Mouse (Mus musculus): ENCODE measurements around the gene Map2. TPM values are rescaled to one million over a fixed set of nuclear protein-coding genes. Genes with fewer than 3 reads are reported as not detected.

Map2 gene
- polyA plus RNA-seq, 1 experiment from 2014 or later: 194 TPM

- 89% methylated on average over 1 of the region's 1 CpGs for WGBS
- no peak overlapping the region for H3K4me2 ChIP-seq
- DNase-seq (ENCODE audit: low spot score, missing footprints): no peak
Measured at GRCm38 (mm10) chr1:66192401-66192800, 17.3 kb downstream of the Map2 start.

GRCm38 (mm10) chr1:66192891-66193290 lies 17.8 kb downstream of the Map2 start:
- no peak for DNase-seq (ENCODE audit: low spot score, missing footprints)
- Histone ChIP-seq H3K27me3 (ENCODE audit: control insufficient read depth, insufficient read depth, low read length) (no peaks in the 10 kb centered on the region), H3K4me1 (ENCODE audit: control insufficient read depth, insufficient read depth, low read length) (no peaks in the 10 kb centered on the region), H3K9me3 (ENCODE audit: control insufficient read depth, low read length) (no peaks in the 10 kb centered on the region), H3K36me3 (ENCODE audit: control insufficient read depth, insufficient read depth, low read length) (no peaks in the 10 kb centered on the region), H3K4me3 (ENCODE audit: low read depth, low read length) (no peak overlapping the region), H3K9ac (ENCODE audit: low read length) (no peak overlapping the region), H3K27ac (ENCODE audit: low read depth, low read length) (no peak overlapping the region), H3K4me2 (no peak overlapping the region)
- ATAC-seq (ENCODE audit: low FRiP score): no peak
- WGBS: 93% methylated on average over 2 of the region's 2 CpGs

More at GRCm38 (mm10) chr1:66192401-66192800, 17.3 kb downstream of the Map2 start:
- 0 out of 2 replicates have a peak, but pooled peaks cover 2% of the 10 kb centered on the region for H3K4me1 ChIP-seq (ENCODE audit: control insufficient read depth, insufficient read depth, low read length)
- no peaks in the 10 kb centered on the region for H3K9me3 ChIP-seq (ENCODE audit: control insufficient read depth, low read length)
- H3K4me3 ChIP-seq (ENCODE audit: low read depth, low read length): no peak overlapping the region
- no peaks in the 10 kb centered on the region for H3K27me3 ChIP-seq (ENCODE audit: control insufficient read depth, insufficient read depth, low read length)
- no peaks in the 10 kb centered on the region for H3K36me3 ChIP-seq (ENCODE audit: control insufficient read depth, insufficient read depth, low read length)
- no peak overlapping the region for H3K9ac ChIP-seq (ENCODE audit: low read length)
- no peak for ATAC-seq (ENCODE audit: low FRiP score)
- no peak overlapping the region for H3K27ac ChIP-seq (ENCODE audit: low read depth, low read length)

GRCm38 (mm10) chr1:66195040-66195726 lies 20.1 kb downstream of the Map2 start:
- no peak for ATAC-seq (ENCODE audit: low FRiP score)
- Histone ChIP-seq H3K4me3 (ENCODE audit: low read depth, low read length) (no peak overlapping the region), H3K36me3 (ENCODE audit: control insufficient read depth, insufficient read depth, low read length) (no peaks in the 10 kb centered on the region), H3K9ac (ENCODE audit: low read length) (no peak overlapping the region), H3K27ac (ENCODE audit: low read depth, low read length) (no peak overlapping the region), H3K4me1 (ENCODE audit: control insufficient read depth, insufficient read depth, low read length) (no peaks in the 10 kb centered on the region), H3K9me3 (ENCODE audit: control insufficient read depth, low read length) (no peaks in the 10 kb centered on the region), H3K27me3 (ENCODE audit: control insufficient read depth, insufficient read depth, low read length) (no peaks in the 10 kb centered on the region), H3K4me2 (no peak overlapping the region)
- DNase-seq (ENCODE audit: low spot score, missing footprints): no peak
- 85% methylated on average over 13 of the region's 13 CpGs for WGBS

GRCm38 (mm10) chr1:66196240-66196639 lies 21.2 kb downstream of the Map2 start:
- Histone ChIP-seq H3K27me3 (ENCODE audit: control insufficient read depth, insufficient read depth, low read length) (no peaks in the 10 kb centered on the region), H3K36me3 (ENCODE audit: control insufficient read depth, insufficient read depth, low read length) (no peaks in the 10 kb centered on the region), H3K4me2 (no peak overlapping the region), H3K4me1 (ENCODE audit: control insufficient read depth, insufficient read depth, low read length) (no peaks in the 10 kb centered on the region), H3K9me3 (ENCODE audit: control insufficient read depth, low read length) (no peaks in the 10 kb centered on the region), H3K9ac (ENCODE audit: low read length) (no peak overlapping the region), H3K4me3 (ENCODE audit: low read depth, low read length) (no peak overlapping the region), H3K27ac (ENCODE audit: low read depth, low read length) (no peak overlapping the region)
- ATAC-seq (ENCODE audit: low FRiP score) (no peak), DNase-seq (ENCODE audit: low spot score, missing footprints) (no peak)
- 87% methylated on average over 4 of the region's 4 CpGs for WGBS

GRCm38 (mm10) chr1:66196716-66197115 lies 21.6 kb downstream of the Map2 start:
- Histone ChIP-seq H3K27ac (ENCODE audit: low read depth, low read length) (no peak overlapping the region), H3K9ac (ENCODE audit: low read length) (no peak overlapping the region), H3K4me3 (ENCODE audit: low read depth, low read length) (no peak overlapping the region), H3K4me2 (no peak overlapping the region), H3K4me1 (ENCODE audit: control insufficient read depth, insufficient read depth, low read length) (no peaks in the 10 kb centered on the region), H3K27me3 (ENCODE audit: control insufficient read depth, insufficient read depth, low read length) (no peaks in the 10 kb centered on the region), H3K9me3 (ENCODE audit: control insufficient read depth, low read length) (no peaks in the 10 kb centered on the region), H3K36me3 (ENCODE audit: control insufficient read depth, insufficient read depth, low read length) (no peaks in the 10 kb centered on the region)
- 90% methylated on average over 4 of the region's 4 CpGs for WGBS
- ATAC-seq (ENCODE audit: low FRiP score) (no peak), DNase-seq (ENCODE audit: low spot score, missing footprints) (no peak)

- Histone ChIP-seq H3K9ac (ENCODE audit: low read length) (no peak overlapping the region), H3K4me2 (no peak overlapping the region), H3K4me3 (ENCODE audit: low read depth, low read length) (no peak overlapping the region), H3K9me3 (ENCODE audit: control insufficient read depth, low read length) (no peaks in the 10 kb centered on the region), H3K27me3 (ENCODE audit: control insufficient read depth, insufficient read depth, low read length) (no peaks in the 10 kb centered on the region), H3K4me1 (ENCODE audit: control insufficient read depth, insufficient read depth, low read length) (no peaks in the 10 kb centered on the region), H3K36me3 (ENCODE audit: control insufficient read depth, insufficient read depth, low read length) (no peaks in the 10 kb centered on the region), H3K27ac (ENCODE audit: low read depth, low read length) (no peak overlapping the region)
- ATAC-seq (ENCODE audit: low FRiP score) (no peak), DNase-seq (ENCODE audit: low spot score, missing footprints) (no peak)
- 97% methylated on average over 2 of the region's 2 CpGs for WGBS
Measured at GRCm38 (mm10) chr1:66205517-66205916, 30.4 kb downstream of the Map2 start.

- H3K9me3 ChIP-seq (ENCODE audit: control insufficient read depth, low read length): no peaks in the 10 kb centered on the region
- H3K27ac ChIP-seq (ENCODE audit: low read depth, low read length): no peak overlapping the region
- H3K4me1 ChIP-seq (ENCODE audit: control insufficient read depth, insufficient read depth, low read length): no peaks in the 10 kb centered on the region
- H3K9ac ChIP-seq (ENCODE audit: low read length): no peak overlapping the region
- no peaks in the 10 kb centered on the region for H3K27me3 ChIP-seq (ENCODE audit: control insufficient read depth, insufficient read depth, low read length)
- H3K36me3 ChIP-seq (ENCODE audit: control insufficient read depth, insufficient read depth, low read length): no peaks in the 10 kb centered on the region
- H3K4me2 ChIP-seq: no peak overlapping the region
- 72% methylated on average over 3 of the region's 3 CpGs for WGBS
- DNase-seq (ENCODE audit: low spot score, missing footprints): no peak
- no peak for ATAC-seq (ENCODE audit: low FRiP score)
- H3K4me3 ChIP-seq (ENCODE audit: low read depth, low read length): no peak overlapping the region
Measured at GRCm38 (mm10) chr1:66206904-66207303, 31.8 kb downstream of the Map2 start.

GRCm38 (mm10) chr1:66211074-66211791 lies 36.2 kb downstream of the Map2 start:
- WGBS: 87% methylated on average over 7 of the region's 7 CpGs
- H3K4me3 ChIP-seq (ENCODE audit: low read depth, low read length): no peak overlapping the region
- no peaks in the 10 kb centered on the region for H3K4me1 ChIP-seq (ENCODE audit: control insufficient read depth, insufficient read depth, low read length)
- ATAC-seq (ENCODE audit: low FRiP score) (no peak), DNase-seq (ENCODE audit: low spot score, missing footprints) (no peak)
- no peak overlapping the region for H3K27ac ChIP-seq (ENCODE audit: low read depth, low read length)
- H3K27me3 ChIP-seq (ENCODE audit: control insufficient read depth, insufficient read depth, low read length): no peaks in the 10 kb centered on the region
- no peak overlapping the region for H3K9ac ChIP-seq (ENCODE audit: low read length)
- no peak overlapping the region for H3K4me2 ChIP-seq
- no peaks in the 10 kb centered on the region for H3K9me3 ChIP-seq (ENCODE audit: control insufficient read depth, low read length)
- no peaks in the 10 kb centered on the region for H3K36me3 ChIP-seq (ENCODE audit: control insufficient read depth, insufficient read depth, low read length)

- Histone ChIP-seq H3K36me3 (ENCODE audit: control insufficient read depth, insufficient read depth, low read length) (no peaks in the 10 kb centered on the region), H3K27me3 (ENCODE audit: control insufficient read depth, insufficient read depth, low read length) (no peaks in the 10 kb centered on the region), H3K4me3 (ENCODE audit: low read depth, low read length) (no peak overlapping the region), H3K9me3 (ENCODE audit: control insufficient read depth, low read length) (no peaks in the 10 kb centered on the region), H3K4me2 (no peak overlapping the region), H3K27ac (ENCODE audit: low read depth, low read length) (no peak overlapping the region), H3K4me1 (ENCODE audit: control insufficient read depth, insufficient read depth, low read length) (no peaks in the 10 kb centered on the region), H3K9ac (ENCODE audit: low read length) (no peak overlapping the region)
- ATAC-seq (ENCODE audit: low FRiP score) (no peak), DNase-seq (ENCODE audit: low spot score, missing footprints) (no peak)
- 69% methylated on average over 4 of the region's 4 CpGs for WGBS
Measured at GRCm38 (mm10) chr1:66221497-66221896, 46.4 kb downstream of the Map2 start.
